Mouse (Mus musculus) frontal cortex, adult (tissue): ENCODE measurements around the gene Cpxm2.
A peak's percentile ranks its signal among the peaks of the same experiment; 100 is the strongest.

Experiments
- ATAC-seq: cut with Nextera tagmentation; 2 replicates; pipeline ENCODE4 v1.9.2; 2017; ENCODE audit warnings: mild to moderate bottlenecking, moderate library complexity, mixed read lengths; ENCODE audit not compliant: low TSS enrichment

The Cpxm2 gene

GRCm38 (mm10) chr7:132154368-132154961, at the start of gene Cpxm2:
TSS of gene Cpxm2 (minus strand) at chr7:132154739.
- no peak for ATAC-seq

DNA sequence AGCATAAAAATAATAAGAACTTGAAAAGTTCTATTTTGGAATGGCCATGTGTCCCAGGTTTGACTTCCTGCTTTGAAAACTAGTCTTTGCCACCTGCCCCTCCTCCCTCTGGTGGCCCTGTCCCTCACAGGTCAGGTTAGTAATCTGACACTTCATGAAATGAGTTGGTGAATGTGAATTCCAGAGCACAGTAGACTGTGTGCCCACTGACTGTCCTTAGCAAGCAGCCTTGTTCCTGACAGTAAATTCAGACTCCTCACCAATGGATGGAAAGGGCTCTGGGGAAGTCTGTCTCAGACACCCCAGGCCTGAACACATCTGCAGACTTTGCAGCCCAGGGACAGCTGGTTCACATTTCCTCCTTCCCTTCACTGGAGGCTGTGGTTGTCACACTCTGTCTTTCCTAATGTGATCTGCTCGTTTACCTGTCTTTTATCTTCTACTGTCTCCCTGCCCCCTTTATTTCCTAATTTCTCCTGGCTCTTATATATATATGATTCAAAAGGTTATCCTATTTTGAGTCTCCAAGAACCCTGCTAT, 49.6 kb upstream of the Cpxm2 start:
- no peak for ATAC-seq

DNA sequence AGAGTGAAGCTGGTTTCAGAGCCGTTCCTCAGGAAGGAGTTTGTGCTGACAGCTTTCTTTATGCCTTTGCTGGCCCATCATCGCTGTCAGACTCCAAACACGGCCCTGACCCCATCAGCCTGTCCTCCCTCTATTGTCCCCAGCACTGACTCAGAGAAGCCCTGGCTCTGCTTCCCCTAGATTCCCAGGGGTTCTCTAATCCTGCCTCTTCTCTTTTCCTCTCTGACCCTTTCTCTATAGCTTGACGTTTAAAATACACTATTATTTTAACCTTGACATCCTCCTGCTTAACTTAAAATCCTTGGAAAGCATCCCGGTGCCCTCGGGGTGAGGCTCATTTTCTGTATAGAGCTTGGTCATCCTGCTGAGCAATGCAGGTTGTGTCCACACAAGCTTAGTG, 45.1 kb upstream of the Cpxm2 start:
- no peak for ATAC-seq

DNA sequence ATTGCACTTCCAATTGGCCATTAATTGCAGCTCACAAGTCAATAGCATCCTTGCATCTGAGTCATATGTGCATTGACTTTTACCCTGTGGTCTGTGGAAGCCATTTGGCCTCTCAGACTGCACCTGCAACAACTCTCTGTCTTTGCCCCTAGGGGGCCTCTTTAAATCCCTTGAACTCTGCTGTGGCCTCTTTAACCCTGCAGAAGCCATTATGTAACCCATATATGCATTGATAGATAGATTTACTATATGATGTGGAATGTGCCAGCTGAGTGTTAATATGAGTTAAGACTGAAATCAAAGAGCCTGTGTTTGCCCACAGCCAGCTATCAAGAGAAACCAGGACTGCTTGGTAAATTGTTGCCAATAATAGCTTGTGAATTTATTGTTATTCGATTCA, 44.3 kb upstream of the Cpxm2 start:
- no peak for ATAC-seq

DNA sequence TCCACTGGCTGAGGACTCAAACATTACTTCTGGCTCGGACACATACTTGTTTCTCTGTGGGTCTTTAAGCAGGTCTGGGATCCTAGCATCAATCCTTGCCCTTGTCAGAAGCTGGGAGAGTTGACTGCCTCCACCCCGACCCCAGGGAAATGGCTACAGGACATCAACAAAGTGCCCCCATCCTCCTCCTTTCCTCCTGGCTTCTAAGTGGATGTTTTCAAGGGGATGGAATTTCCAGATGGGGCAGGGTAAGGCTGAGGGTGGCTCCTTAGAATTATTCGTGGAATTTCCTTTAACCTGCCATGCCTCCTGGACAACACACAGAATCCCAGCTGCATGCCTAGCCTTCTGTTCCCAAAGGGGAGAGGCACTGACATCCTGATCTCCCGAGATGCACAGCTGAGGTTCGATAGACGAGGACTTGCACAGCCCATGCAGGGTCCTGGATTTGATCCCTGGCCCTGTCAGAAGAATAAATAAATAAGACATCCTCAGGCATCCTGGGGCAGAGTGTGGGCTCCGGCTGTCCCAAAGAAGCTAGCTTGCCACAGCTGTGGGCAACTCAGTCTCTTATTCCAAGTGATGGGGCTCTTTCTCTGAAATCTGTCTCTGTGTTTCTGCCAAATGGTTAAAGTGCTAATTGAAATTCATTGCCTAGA, 43.4 kb upstream of the Cpxm2 start:
- ATAC-seq: no peak

- no peak for ATAC-seq
Measured at GRCm38 (mm10) chr7:132196581-132196980, 42.0 kb upstream of the Cpxm2 start.

DNA sequence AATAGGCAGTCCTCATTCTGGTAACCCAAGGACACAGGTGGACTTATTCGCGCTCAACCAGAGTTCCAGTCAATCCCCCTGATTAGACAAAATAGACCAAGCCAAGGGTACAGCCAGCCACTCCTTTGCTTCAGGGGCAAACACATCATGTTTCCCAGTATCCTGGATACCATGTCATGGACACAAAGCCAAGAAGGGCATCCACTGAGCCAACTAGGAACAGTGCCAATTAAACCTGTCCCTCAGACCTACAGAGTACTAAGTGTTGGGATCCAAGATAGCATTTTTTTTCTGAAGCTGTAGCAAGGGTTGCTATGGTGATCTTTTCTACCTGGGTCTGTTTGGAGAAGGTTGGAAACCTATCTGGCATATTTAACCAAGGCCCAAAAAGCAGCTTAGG, 39.1 kb upstream of the Cpxm2 start:
- no peak for ATAC-seq

- ATAC-seq: no peak
Measured at GRCm38 (mm10) chr7:132187456-132187855, 32.9 kb upstream of the Cpxm2 start.

- no peak for ATAC-seq
Measured at GRCm38 (mm10) chr7:132183892-132184404, 29.4 kb upstream of the Cpxm2 start.

GRCm38 (mm10) chr7:132181586-132182198, 27.2 kb upstream of the Cpxm2 start:
- ATAC-seq: no peak

DNA sequence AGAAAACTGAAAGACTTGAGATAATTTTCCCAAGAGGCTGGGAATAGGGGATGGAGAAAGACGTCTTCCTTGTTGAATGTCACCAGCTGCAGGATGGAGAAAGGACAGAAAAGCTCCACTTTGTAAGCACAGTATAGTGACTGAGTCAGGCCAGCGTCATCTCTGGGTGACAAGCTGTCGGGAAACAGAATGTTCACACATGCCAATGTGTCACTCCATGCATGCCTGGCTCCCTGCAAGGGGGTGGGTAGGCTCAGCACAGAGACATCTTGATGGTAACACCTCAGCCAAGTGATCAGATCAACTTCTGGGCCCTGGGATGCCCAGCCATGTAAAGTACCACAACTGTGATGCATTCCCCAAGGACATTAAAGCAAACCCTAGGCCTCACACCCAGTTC, 26.5 kb upstream of the Cpxm2 start:
- ATAC-seq: no peak

DNA sequence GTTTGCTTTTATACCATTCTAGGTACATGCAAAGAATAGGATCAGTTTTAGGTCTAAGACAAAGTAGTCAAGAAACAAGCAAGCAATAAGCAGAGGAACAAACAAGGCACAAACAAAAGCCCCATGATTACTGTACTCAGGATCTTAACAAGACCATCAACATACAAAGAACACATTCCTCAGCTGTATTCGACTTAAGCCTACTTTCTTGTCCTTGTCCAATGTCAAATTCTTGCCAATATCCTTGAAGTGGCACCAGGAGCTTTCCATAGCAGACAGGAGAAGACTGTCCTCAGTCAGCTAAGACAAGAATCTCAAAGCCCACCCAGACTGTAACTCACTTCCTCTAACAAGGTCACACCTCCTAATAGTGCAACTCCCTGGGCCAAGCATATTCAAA, 24.5 kb upstream of the Cpxm2 start:
- no peak for ATAC-seq

DNA sequence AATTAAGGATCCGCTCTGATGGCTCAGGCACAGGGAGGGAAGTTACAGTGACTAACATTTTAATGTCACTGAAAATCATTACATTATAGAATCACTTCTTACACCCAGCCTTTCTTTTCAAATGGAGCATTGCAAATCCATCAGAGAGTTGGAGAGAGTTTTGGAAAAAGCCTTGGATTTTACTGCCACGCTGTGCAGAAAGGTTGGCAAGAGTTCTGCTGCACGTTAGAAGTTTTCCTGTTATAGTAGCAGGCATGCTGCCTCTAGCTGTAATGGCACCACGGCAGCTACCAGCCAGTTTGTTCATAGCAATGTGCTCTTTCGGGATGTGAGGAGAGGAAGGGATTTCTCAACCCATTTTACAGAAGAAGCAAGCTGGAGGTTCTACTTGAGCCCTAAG, 20.2 kb upstream of the Cpxm2 start:
- ATAC-seq: peak; percentile 74

DNA sequence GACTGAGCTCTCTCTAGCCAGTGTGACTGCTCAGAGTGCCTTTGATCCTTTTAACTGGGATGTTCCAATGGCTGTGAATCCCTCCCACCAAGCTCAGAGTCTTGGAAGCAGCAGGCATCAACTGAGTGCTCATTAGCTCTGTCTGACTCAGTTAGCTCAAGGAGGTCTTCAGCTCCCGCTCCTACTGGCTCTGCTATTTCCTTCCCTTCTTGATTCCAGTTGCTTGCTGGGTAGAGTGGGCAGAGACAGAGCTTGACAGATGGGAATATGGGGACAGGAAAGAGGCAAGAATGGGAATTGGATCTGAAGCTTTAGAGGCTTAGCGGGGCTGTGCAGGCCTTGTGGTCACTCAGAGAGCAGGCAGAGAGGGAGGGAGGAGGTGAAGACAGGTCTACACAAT, 19.8 kb upstream of the Cpxm2 start:
- ATAC-seq: peak; percentile 36; the same call in 1 of the 2 replicates

DNA sequence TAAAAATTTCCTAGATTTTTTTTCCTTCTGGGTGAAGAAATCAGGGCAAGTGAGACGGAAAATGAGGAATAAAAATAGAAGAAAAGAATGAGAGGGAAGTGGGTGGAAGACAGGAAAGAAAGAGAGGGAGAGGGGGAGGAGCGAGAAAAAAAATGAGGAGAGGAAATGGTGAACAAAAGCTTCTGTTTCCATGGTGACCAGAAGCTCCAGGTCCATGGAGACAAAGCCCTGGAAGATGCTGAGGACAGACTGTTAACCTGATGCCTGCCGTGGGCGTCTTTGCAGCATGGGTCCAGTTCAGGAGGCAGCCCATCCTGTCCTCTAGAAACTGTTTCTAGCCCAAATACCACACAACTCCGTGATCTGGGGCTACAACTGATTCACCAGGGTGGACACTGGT, 17.7 kb upstream of the Cpxm2 start:
- ATAC-seq: peak; percentile 62

DNA sequence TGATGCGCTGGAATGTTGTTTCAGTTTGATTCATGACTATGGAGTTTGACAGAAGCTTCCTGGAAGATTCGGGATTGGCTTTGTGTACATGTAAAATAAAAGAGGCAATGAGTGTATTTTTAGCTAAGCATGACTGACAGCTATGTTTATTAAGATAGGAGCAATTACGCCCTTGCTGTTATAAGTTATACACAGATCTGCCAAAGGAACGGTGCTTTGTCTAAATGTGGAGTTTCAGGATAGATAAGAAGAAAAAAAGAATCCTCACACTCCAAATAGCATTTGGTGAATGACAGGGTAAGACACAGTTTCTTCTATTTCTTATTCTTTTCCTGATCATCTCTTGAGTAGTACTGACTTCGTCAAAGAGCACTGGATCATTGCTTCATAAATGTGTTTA, 17.2 kb upstream of the Cpxm2 start:
- ATAC-seq: 0 out of 2 replicates have a peak, but pooled peaks have one; percentile 18

GRCm38 (mm10) chr7:132169419-132170169, 15.1 kb upstream of the Cpxm2 start:
- no peak for ATAC-seq

GRCm38 (mm10) chr7:132167239-132167638, 12.7 kb upstream of the Cpxm2 start:
- ATAC-seq: no peak

- no peak for ATAC-seq
Measured at GRCm38 (mm10) chr7:132162254-132162653, 7.7 kb upstream of the Cpxm2 start.

DNA sequence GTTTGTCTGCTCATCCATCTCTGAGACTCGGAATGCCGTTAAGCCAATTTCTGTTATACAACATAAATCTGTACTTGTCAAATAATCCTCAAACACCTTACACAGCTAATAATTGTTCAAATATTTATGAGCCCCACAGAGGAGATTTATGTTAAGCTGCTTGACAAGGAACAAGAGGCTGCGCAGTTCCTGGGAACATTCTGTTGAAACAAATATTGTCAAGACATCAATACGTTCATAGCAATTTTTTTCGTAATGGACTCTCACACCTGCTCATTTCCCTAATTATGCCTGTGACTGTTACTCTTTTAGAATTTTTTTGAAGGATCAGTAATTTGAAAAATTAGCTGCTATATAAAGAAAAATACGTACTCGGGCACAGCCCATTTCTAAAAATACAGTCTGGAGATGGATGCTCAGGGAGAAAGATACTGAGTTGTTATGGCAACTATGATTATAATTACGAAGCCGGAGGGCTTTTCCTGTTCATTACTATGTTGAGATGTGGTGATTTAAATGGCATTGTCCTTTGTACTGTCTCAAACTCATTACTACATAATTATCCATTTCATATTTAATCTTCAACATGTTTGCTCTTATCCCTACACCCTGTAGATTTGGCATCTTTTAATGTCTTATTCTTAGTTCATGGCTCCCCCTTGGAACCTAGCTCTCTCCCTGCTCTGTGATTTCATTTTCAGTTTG, 3.9 kb upstream of the Cpxm2 start:
- ATAC-seq: no peak

GRCm38 (mm10) chr7:132153725-132154147, 803 bp downstream of the Cpxm2 start:
- peak; percentile 80 for ATAC-seq
